Mouse (Mus musculus) liver, embryonic 15.5 days (tissue): ENCODE data around the gene Mkln1. TPM values are rescaled to one million over a fixed set of nuclear protein-coding genes. Genes with fewer than 3 reads are reported as not detected.

Source experiments
- ATAC-seq: fragments of 200-750 bp; cut with Nextera tagmentation; 2 replicates; pipeline ENCODE4 v1.8.0; 2017; ENCODE audit warnings: moderate number of reproducible peaks, mild to moderate bottlenecking, moderate library complexity; ENCODE audit not compliant: insufficient read depth
- H3K27ac ChIP-seq: fragments of 300-500 bp; sonication (generic); replicated peaks from 2 replicates; pipeline ENCODE4 v1.5.1; 2015; ENCODE audit warnings: mild to moderate bottlenecking, inconsistent platforms
- H3K27me3 ChIP-seq: fragments of 300-500 bp; sonication (generic); 2 replicates; pipeline ENCODE4 v1.6.1; 2015; ENCODE audit warnings: mild to moderate bottlenecking, inconsistent platforms
- H3K36me3 ChIP-seq: fragments of 300-500 bp; sonication (generic); replicated peaks from 2 replicates; pipeline ENCODE4 v1.6.1; 2015; ENCODE audit warnings: moderate library complexity, mild to moderate bottlenecking, inconsistent platforms
- H3K4me1 ChIP-seq: fragments of 300-500 bp; sonication (generic); replicated peaks from 2 replicates; pipeline ENCODE4 v1.6.1; 2015; ENCODE audit warnings: inconsistent platforms
- H3K4me2 ChIP-seq: fragments of 300-500 bp; sonication (generic); 2 replicates; pipeline ENCODE4 v1.6.1; 2015; ENCODE audit warnings: moderate library complexity, mild to moderate bottlenecking, inconsistent platforms
- H3K4me3 ChIP-seq: fragments of 300-500 bp; sonication (generic); replicated peaks from 2 replicates; pipeline ENCODE4 v1.5.1; 2015; ENCODE audit warnings: mild to moderate bottlenecking, inconsistent platforms
- H3K9ac ChIP-seq: fragments of 300-500 bp; sonication (generic); 2 replicates; pipeline ENCODE4 v1.6.1; 2015; ENCODE audit warnings: moderate library complexity, mild to moderate bottlenecking, inconsistent platforms
- H3K9me3 ChIP-seq: fragments of 300-500 bp; sonication (generic); replicated peaks from 2 replicates; pipeline ENCODE4 v1.6.1; 2016; ENCODE audit warnings: inconsistent platforms
- WGBS: fragments of 180-500 bp; shearing (Covaris S2); methylation state at CpG from one replicate; pipeline ENCODE4 v1.1.7; 2015; ENCODE audit warnings: mixed read lengths; ENCODE audit not compliant: insufficient replicate concordance; 5-methylcytosine and 5-hydroxymethylcytosine counted together
- polyA plus RNA-seq: library from polyadenylated mRNA; unstranded; fragments of >200 nt; fragmentation: Nextera tagmentation; extraction: Ambion mirVana; gene quantifications from 2 replicates; pipeline ENCODE4 v1.2.1, GENCODE M21; 2015

Gene Mkln1
- polyA plus RNA-seq, 1 experiment from 2014 or later = 133 TPM

DNA sequence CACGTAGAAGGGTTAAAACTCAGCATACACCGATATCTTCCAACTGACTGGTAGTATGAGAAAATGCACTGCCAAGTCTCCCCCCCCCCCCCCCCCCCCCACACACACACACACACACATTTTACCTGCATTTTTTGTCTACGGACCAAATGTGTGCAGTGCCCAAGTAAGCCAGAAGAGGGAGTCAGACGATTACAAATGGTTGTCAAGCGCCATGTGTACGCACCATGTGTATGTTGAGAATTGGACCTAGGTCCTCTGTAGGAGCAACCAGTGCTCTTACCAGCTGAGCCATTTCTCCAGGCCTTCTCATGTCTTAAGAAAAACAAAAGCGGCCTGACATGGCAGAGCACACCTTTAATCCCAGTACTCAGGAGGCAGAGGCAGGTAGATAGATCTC, 129.4 kb downstream of the Mkln1 start:
- 57% methylated on average over 7 of the region's 7 CpGs for WGBS
- Histone ChIP-seq H3K27me3 (no peaks in the 10 kb centered on the region), H3K9ac (no peak overlapping the region), H3K27ac (no peak overlapping the region), H3K4me2 (no peak overlapping the region), H3K9me3 (no peaks in the 10 kb centered on the region), H3K4me1 (no peaks in the 10 kb centered on the region; the same call in 1 of the 2 replicates), H3K36me3 (peaks cover 15% of the 10 kb centered on the region), H3K4me3 (no peak overlapping the region)
- ATAC-seq = no peak

DNA sequence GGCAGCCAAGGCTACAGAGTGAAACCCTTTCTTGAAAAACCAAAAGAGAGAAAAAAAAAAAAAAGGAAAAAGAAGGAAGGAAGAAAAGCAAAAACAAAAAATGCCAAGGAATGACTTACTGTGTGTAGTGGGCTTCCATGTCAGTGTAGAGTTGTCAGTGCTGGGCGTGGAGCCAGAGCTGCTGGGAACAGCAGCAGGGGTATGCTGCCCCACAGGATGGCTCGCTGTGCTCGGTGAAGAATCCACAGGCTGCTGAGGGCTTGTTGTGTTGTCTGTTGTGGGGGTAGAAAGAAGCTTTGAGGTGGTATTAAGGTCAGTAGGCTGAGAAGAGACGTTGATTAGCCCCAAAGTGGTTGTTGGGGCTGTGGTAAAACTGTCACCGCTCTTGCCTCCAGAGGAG, 129.8 kb downstream of the Mkln1 start:
- no peak overlapping the region for H3K4me2 ChIP-seq
- no peaks in the 10 kb centered on the region for H3K9me3 ChIP-seq
- H3K27me3 ChIP-seq = no peaks in the 10 kb centered on the region
- peaks cover 15% of the 10 kb centered on the region for H3K36me3 ChIP-seq
- no peak overlapping the region for H3K27ac ChIP-seq
- no peaks in the 10 kb centered on the region; the same call in 1 of the 2 replicates for H3K4me1 ChIP-seq
- H3K9ac ChIP-seq = no peak overlapping the region
- WGBS = 58% methylated on average over 5 of the region's 5 CpGs
- H3K4me3 ChIP-seq = no peak overlapping the region
- no peak for ATAC-seq

DNA sequence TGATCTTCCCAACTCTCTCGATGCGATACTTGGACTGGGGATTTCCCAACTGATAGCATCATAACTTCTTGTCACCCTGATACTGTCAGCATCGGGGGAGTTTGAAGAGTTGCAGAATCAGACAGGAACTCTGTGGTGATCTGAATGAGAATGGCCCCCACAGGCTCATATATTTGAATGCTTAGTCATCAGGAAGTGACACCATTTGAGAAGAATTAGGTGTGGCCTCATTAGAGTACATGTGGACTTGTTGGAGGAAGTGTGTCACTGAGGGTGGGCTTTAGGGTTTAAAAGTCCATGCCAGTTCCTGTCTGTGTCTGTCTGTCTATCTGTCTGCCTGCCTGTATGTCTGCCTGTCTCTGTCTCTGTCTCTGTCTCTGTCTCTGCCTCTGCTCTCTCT, 133.3 kb downstream of the Mkln1 start:
- Histone ChIP-seq H3K27ac (no peak overlapping the region), H3K4me1 (peaks cover 4% of the 10 kb centered on the region), H3K36me3 (no peaks in the 10 kb centered on the region), H3K9me3 (no peaks in the 10 kb centered on the region), H3K4me2 (no peak overlapping the region), H3K27me3 (no peaks in the 10 kb centered on the region), H3K9ac (no peak overlapping the region), H3K4me3 (no peak overlapping the region)
- no peak for ATAC-seq
- WGBS = 67% methylated on average over 3 of the region's 3 CpGs

DNA sequence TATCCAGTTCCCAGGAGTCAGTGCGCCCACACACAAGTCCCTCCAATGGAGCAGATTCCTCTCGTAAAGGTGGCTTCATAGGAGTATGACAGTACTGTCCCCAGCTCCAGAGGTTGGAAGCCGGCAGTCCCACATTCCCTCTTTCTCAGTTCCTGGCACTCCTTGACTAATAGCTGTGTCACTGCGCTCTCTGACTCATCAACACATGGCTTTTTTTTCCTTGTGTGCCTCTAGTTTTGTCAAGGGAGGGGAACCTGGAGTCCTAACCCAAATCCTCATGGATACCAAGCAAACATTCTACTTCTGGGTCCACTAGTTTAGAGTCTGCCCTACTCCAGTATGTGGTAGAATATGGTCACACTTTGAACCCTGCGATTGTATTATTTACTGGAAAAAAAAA, 136.2 kb downstream of the Mkln1 start:
- no peaks in the 10 kb centered on the region for H3K36me3 ChIP-seq
- no peaks in the 10 kb centered on the region for H3K9me3 ChIP-seq
- ATAC-seq = no peak
- H3K4me1 ChIP-seq = peaks cover 31% of the 10 kb centered on the region
- no peak overlapping the region for H3K4me2 ChIP-seq
- H3K4me3 ChIP-seq = no peak overlapping the region
- H3K27me3 ChIP-seq = no peaks in the 10 kb centered on the region
- whole genome bisulfite sequencing = 88% methylated on average over 5 of the region's 5 CpGs
- no peak overlapping the region for H3K27ac ChIP-seq
- H3K9ac ChIP-seq = no peak overlapping the region

DNA sequence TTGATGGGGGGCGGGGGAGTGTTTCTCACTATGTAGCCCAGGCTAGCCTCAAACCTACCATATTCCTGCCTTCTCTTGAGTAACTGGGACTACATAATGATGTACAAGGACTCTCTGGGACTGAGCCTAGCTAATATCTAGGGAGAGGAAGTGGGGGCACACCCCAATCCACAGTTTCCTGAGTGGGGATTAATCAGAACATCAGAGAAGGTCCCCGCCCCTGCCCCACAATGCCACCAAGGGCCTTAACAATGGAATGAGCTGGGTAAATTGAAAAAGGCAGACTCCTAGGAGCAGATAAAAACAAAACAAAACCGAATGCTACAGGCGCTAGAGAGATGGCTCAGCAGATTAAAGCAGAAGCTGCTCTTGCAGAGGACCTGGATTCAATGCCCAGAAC, 138.7 kb downstream of the Mkln1 start:
- H3K36me3 ChIP-seq = no peaks in the 10 kb centered on the region
- ATAC-seq = no peak
- no peak overlapping the region for H3K4me2 ChIP-seq
- no peak overlapping the region for H3K4me3 ChIP-seq
- H3K4me1 ChIP-seq = peaks cover 45% of the 10 kb centered on the region
- H3K27me3 ChIP-seq = no peaks in the 10 kb centered on the region
- H3K9me3 ChIP-seq = no peaks in the 10 kb centered on the region
- WGBS = 32% methylated on average over 4 of the region's 4 CpGs
- no peak overlapping the region for H3K9ac ChIP-seq
- peak overlapping the region; percentile 35; the same call in 1 of the 2 replicates for H3K27ac ChIP-seq

DNA sequence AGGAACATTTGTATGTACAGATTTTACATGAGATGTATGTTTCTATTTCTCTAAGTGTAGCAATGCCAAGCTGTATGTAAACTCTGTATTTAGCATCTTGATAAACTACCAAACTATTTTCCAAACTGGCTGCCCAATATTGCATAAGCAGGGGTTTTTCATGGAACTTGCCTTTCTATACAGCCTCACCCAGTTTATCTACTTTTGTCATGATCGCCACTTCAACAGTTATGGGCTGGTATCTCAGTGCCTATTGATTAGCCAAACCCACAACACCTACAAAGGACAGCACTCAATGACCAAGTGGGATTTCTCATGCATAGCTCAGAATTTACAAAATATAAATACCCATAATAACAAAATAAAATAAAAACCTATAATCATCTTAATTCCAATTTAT, 139.6 kb downstream of the Mkln1 start:
- Histone ChIP-seq H3K9me3 (no peaks in the 10 kb centered on the region), H3K4me3 (no peak overlapping the region), H3K9ac (no peak overlapping the region), H3K27me3 (no peaks in the 10 kb centered on the region), H3K4me1 (peaks cover 45% of the 10 kb centered on the region), H3K4me2 (peak overlapping the region; percentile 2; the same call in 1 of the 2 replicates), H3K27ac (peak overlapping the region; percentile 35; the same call in 1 of the 2 replicates), H3K36me3 (no peaks in the 10 kb centered on the region)
- 27% methylated on average over 1 of the region's 1 CpGs for WGBS
- peak; percentile 63 for ATAC-seq

DNA sequence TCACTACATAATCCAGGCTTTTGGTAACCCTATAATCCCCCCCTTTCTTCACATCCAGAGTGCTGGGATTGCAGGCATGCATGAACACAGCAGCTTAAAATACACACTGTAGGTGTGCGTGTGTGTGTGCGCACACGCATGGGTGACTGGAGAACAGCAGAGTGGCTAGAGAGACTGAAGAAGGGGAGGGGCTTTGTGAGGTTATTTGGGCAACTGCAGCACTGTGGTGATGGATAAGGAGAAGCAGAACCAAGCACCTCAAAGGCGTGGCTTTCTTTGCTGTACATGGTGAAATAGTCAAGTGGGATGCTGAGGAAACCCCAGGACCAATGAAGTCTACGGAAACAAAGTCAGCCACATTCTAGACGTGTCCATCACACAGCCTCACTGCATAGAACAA, 141.5 kb downstream of the Mkln1 start:
- Histone ChIP-seq H3K36me3 (no peaks in the 10 kb centered on the region), H3K9ac (no peak overlapping the region), H3K4me1 (peaks cover 45% of the 10 kb centered on the region), H3K4me2 (no peak overlapping the region), H3K27me3 (no peaks in the 10 kb centered on the region), H3K27ac (no peak overlapping the region), H3K9me3 (no peaks in the 10 kb centered on the region), H3K4me3 (no peak overlapping the region)
- WGBS = 47% methylated on average over 6 of the region's 6 CpGs
- ATAC-seq = peak; percentile 62

DNA sequence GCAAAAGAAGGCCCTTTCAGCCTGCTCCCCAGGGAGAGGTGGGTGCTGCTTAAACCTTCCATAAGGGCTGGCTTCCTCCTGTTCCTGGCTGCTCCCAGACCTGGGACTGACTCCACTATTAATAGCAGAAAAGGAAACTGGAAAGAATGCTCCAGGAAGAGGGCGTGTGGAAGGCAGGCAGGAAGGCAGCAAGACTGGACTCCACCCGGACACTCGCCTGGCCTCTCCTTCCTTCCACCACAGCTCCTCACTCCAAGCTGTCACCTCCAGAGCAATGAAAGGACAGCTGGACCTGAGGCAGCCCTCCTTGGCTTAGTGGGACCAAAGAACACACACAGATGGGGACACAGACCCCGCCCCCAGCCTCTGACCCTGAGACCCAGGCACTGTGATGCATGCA, 145.8 kb downstream of the Mkln1 start:
- WGBS = 63% methylated on average over 4 of the region's 4 CpGs
- no peaks in the 10 kb centered on the region for H3K27me3 ChIP-seq
- peaks cover 18% of the 10 kb centered on the region for H3K4me1 ChIP-seq
- H3K4me3 ChIP-seq = no peak overlapping the region
- H3K27ac ChIP-seq = no peak overlapping the region
- no peak for ATAC-seq
- H3K9ac ChIP-seq = no peak overlapping the region
- no peaks in the 10 kb centered on the region for H3K9me3 ChIP-seq
- no peaks in the 10 kb centered on the region for H3K36me3 ChIP-seq
- no peak overlapping the region for H3K4me2 ChIP-seq

DNA sequence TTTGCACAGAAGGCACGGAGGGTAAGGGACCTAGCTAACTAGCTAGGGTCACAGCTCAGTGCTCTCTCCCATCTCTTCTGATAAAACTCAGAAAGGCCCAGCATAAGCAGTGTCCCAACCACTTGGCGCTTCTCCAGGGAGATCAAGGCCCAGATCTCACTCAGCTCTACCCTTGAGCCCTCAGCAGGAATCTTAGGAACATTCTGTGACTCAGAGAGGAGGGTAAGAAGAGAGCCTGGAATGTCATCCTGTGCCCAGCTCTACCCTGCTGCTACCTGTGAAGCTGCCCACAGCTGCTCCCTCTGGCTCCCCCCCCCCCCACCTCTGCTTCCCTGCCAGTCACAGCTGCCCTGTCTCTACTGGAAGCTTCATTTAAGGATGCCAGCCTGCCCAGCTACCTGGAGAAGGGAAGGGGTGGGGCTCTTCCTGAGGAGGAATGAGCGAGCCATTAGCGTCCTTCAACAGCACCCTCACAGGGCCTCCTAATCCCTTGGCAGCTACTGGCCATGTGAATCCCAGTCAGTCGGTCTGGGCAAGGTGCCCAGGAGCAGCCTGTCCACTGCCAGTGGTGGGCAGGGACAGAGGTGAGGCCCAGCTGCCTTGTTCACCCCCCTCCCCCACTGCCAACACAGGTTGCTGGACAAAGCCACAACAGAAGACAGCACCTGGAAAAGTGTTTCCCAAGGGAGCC, 151.0 kb downstream of the Mkln1 start:
- ATAC-seq = no peak

DNA sequence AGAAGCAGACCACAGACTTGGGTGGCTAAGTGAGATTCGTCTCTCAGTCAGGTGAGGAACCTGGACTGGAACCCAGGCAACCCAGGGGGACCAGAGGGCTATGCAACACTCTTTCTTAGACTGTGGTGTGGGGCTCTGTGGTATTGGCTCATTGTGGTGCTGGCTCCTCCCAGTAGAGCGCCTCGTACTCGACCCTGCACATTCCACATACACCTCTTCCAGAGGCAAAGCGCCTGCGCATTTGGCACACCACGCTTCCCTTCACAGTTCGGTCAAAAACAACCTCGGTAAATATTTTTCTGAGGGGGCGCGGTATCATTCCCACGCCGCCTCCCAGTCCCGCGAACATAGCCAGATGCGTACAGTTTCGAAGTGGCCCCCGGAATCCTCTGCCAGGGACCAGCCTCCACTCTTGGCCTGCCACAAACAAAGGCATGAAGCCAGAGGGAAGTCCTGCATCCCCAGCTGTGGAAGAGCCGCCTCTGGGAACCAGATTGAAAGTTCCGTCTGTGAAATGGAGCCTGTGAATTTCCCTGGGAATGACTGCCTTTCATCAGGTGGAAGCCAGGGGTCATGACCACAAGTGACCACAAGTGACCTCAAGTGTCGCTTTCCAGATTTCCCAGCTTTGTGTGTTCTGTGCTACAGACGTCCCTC, 152.5 kb downstream of the Mkln1 start:
- Histone ChIP-seq H3K9me3 (no peaks in the 10 kb centered on the region), H3K4me1 (0 out of 2 replicates have a peak, but pooled peaks cover 4% of the 10 kb centered on the region), H3K27ac (no peak overlapping the region), H3K4me3 (no peak overlapping the region), H3K27me3 (no peaks in the 10 kb centered on the region), H3K36me3 (no peaks in the 10 kb centered on the region), H3K9ac (no peak overlapping the region), H3K4me2 (no peak overlapping the region)
- ATAC-seq = no peak
- 72% methylated on average over 22 of the region's 22 CpGs for whole genome bisulfite sequencing

More for the DNA sequence above, 151.0 kb downstream of the Mkln1 start:
- no peaks in the 10 kb centered on the region for H3K36me3 ChIP-seq
- no peak overlapping the region for H3K4me3 ChIP-seq
- no peak overlapping the region for H3K9ac ChIP-seq
- H3K27ac ChIP-seq = no peak overlapping the region
- no peaks in the 10 kb centered on the region for H3K9me3 ChIP-seq
- no peak overlapping the region for H3K4me2 ChIP-seq
- WGBS = 74% methylated on average over 5 of the region's 5 CpGs
- H3K4me1 ChIP-seq = 0 out of 2 replicates have a peak, but pooled peaks cover 4% of the 10 kb centered on the region
- no peaks in the 10 kb centered on the region for H3K27me3 ChIP-seq

DNA sequence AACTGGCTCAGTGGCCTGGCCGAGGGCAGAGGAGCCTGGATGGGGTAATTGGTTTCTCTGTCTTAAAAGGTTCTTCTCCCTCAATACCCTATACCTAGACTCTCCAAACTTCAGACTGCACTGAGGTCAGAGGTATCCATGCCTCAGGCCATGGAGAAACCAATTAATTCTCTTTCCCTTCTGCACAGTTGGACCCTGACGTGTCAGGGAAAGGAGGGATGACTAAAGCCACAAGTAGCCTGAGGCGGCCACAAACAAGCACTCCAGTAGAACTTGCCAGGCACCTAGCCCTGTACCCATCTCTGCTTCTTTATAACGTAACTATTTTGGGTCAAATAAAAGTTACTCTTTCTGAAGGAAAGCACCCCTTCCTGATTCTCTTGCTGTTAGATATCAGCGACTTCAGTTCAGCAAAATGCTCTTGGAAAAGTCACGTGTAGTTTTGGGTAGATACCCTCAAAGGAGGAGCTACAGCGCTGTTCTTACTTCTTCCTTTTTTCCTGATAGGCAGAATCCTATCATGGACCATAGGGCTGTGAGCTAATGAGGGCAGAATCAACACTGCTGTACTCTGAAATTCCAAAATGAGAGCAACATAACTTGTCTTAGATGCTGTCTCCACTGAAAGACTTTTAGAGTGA, 158.0 kb downstream of the Mkln1 start:
- Histone ChIP-seq H3K9ac (no peak overlapping the region), H3K27me3 (no peaks in the 10 kb centered on the region; the same call in 1 of the 2 replicates), H3K4me2 (no peak overlapping the region), H3K9me3 (no peaks in the 10 kb centered on the region), H3K27ac (0 out of 2 replicates have a peak overlapping the region, but pooled peaks have one; percentile 24), H3K36me3 (no peaks in the 10 kb centered on the region), H3K4me3 (no peak overlapping the region), H3K4me1 (peaks cover 19% of the 10 kb centered on the region)
- ATAC-seq = no peak
- WGBS = 71% methylated on average over 7 of the region's 7 CpGs
